Mouse (Mus musculus) yolk sac, embryonic 10.5 days (tissue): ENCODE results near the gene Rsph1.

Experiments
- DNase-seq: peaks from one replicate; pipeline ENCODE4 v3.0.0-alpha.2; 2017; ENCODE audit warnings: low spot score

The Rsph1 gene

DNA sequence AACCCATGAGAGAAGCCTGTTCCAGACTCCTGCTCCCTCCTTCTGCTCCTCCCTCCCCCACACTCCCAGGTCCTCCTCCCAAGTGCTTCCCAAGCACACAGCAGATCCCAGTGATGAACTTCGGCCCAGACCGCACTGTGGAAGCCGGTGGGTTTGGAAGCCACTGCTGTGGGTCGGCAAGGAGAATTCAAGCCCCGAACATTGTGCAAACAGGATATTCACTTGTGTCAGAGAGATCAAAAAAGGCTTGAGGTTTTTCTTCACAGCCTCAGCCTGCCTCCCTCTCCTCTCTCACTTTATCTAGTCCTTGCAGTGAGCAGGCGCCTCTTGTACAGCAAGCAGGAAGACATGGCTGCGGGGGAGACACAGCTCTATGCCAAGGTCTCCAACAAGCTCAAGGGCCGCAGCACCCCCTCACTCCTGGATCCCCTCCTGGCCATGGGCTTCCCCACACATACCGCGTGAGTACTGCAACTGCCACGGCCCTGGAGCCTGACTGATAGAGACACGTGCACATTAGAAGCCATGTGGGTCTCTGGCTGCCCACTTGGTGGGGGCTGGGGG lies 69.3 kb downstream of the Rsph1 start, which contains the start of gene Ubash3a:
Ubash3a (plus strand) TSS at position 103 of the 564 bp plus-strand sequence.
- no peak for DNase-seq
